Mouse (Mus musculus) hindbrain, embryonic 16.5 days (tissue): ENCODE results near the gene Gtpbp1. TPM values are rescaled to one million over a fixed set of nuclear protein-coding genes. Genes with fewer than 3 reads are reported as not detected.

Source experiments
- ATAC-seq: fragments of 200-750 bp; cut with Nextera tagmentation; 2 replicates; pipeline ENCODE4 v1.8.0; 2017; ENCODE audit warnings: moderate TSS enrichment, moderate library complexity
- H3K27ac ChIP-seq: fragments of 300-500 bp; sonication (generic); 2 replicates; pipeline ENCODE4 v1.5.1; 2014; ENCODE audit warnings: low read depth, mild to moderate bottlenecking, control low read depth, low read length, moderate library complexity
- H3K27me3 ChIP-seq: fragments of 300-500 bp; sonication (generic); replicated peaks from 2 replicates; pipeline ENCODE4 v1.6.1; 2014; ENCODE audit warnings: low read length; ENCODE audit not compliant: control insufficient read depth, insufficient read depth
- H3K36me3 ChIP-seq: fragments of 300-500 bp; sonication (generic); 2 replicates; pipeline ENCODE4 v1.6.1; 2014; ENCODE audit warnings: mild to moderate bottlenecking, low read length, moderate library complexity, mixed read lengths; ENCODE audit not compliant: control insufficient read depth, insufficient read depth
- H3K4me1 ChIP-seq: fragments of 300-500 bp; sonication (generic); 2 replicates; pipeline ENCODE4 v1.6.1; 2014; ENCODE audit warnings: low read depth, low read length; ENCODE audit not compliant: control insufficient read depth, insufficient read depth
- H3K4me2 ChIP-seq: fragments of 300-500 bp; sonication (generic); 2 replicates; pipeline ENCODE4 v1.6.1; 2014; ENCODE audit warnings: mild to moderate bottlenecking, low read length, control low read depth, moderate library complexity
- H3K4me3 ChIP-seq: fragments of 300-500 bp; sonication (generic); 2 replicates; pipeline ENCODE4 v1.5.1; 2014; ENCODE audit warnings: mild to moderate bottlenecking, low read length, control low read depth, moderate library complexity
- H3K9ac ChIP-seq: fragments of 300-500 bp; sonication (generic); 2 replicates; pipeline ENCODE4 v1.6.1; 2014; ENCODE audit warnings: low read depth, mild to moderate bottlenecking, control low read depth, low read length, moderate library complexity
- H3K9me3 ChIP-seq: fragments of 300-500 bp; sonication (generic); 2 replicates; pipeline ENCODE4 v1.6.1; 2014; ENCODE audit warnings: mild to moderate bottlenecking, low read length, moderate library complexity; ENCODE audit not compliant: control insufficient read depth
- WGBS: fragments of 180-500 bp; shearing (Covaris S2); extraction: QIAGEN DNeasy Blood & Tissue Kit; methylation state at CpG from one replicate; pipeline ENCODE4 v1.1.7; 2014; 5-methylcytosine and 5-hydroxymethylcytosine counted together
- polyA plus RNA-seq: library from polyadenylated mRNA; unstranded; fragments of >200 nt; fragmentation: Nextera tagmentation; extraction: Ambion mirVana; gene quantifications from 2 replicates; pipeline ENCODE4 v1.2.1, GENCODE M21; 2015

Gtpbp1 gene
- polyA plus RNA-seq, 1 experiment from 2014 or later, result 46.0 TPM

DNA sequence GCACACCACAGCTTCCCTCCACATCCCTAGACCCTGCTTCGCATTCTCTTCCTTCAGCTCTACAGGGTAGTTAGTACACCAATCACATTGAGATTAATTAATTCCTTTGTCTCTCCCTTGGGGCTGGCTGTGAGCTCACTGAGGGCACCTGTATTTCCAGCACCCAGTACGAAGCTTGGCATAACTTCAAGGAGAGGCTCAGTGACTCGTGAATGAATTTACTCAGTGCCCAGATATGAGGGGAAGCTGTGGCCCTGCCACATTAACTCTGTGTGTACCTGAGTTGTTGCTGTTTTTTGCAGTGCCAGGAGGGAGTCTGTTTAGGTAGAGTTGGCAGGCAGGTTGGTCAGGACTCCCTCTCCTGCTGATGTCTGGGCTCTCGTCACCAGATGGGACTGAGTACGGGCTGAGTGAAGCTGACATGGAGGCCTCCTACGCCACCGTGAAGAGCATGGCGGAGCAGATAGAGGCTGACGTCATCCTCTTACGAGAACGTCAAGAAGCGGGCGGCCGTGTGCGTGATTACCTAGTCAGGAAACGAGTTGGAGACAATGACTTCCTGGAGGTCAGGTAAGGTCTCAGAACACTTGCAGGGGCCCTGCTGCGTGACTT, 16.1 kb downstream of the Gtpbp1 start:
- no peaks in the 10 kb centered on the region for H3K4me1 ChIP-seq
- H3K27me3 ChIP-seq, result no peaks in the 10 kb centered on the region
- ATAC-seq, result no peak
- H3K36me3 ChIP-seq, result peaks cover 19% of the 10 kb centered on the region; the same call in 1 of the 2 replicates
- 81% methylated on average over 17 of the region's 17 CpGs for WGBS
- H3K9ac ChIP-seq, result no peak overlapping the region
- no peaks in the 10 kb centered on the region for H3K9me3 ChIP-seq
- no peak overlapping the region for H3K27ac ChIP-seq
- H3K4me3 ChIP-seq, result no peak overlapping the region
- no peak overlapping the region for H3K4me2 ChIP-seq

DNA sequence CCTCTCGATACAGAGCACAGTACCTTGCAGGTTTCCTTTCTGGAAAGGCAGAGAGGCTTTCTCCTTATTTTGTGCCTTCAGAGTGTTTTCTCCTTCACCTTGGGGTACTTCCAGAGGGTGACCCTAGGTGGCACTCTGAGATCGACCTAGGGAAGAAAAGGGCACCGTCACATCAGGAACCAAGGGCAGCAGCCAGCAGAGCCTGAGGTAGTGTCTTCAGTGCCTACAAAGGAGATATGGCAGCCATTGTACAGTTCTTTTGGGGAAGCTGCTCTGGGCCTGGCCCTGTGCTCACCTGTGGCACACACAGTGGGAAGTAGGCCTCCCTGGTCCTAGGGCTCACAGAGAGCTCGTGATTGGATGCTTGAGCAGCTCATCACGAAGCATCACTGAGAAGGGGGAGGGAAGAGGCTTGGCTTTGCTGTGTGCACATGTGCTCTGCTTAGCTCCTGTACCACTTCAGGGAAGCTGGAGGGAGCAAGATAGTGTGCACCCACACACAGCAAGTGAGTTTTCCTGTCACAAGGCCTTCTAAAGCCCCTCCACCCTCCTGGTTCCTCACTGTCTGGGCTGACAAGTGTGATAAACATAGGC, 17.7 kb downstream of the Gtpbp1 start:
- H3K9ac ChIP-seq, result no peak overlapping the region
- H3K4me1 ChIP-seq, result no peaks in the 10 kb centered on the region
- no peak overlapping the region for H3K4me2 ChIP-seq
- H3K4me3 ChIP-seq, result no peak overlapping the region
- no peaks in the 10 kb centered on the region for H3K27me3 ChIP-seq
- WGBS, result 94% methylated on average over 5 of the region's 5 CpGs
- H3K36me3 ChIP-seq, result peaks cover 29% of the 10 kb centered on the region
- no peaks in the 10 kb centered on the region for H3K9me3 ChIP-seq
- H3K27ac ChIP-seq, result no peak overlapping the region
- ATAC-seq, result no peak

DNA sequence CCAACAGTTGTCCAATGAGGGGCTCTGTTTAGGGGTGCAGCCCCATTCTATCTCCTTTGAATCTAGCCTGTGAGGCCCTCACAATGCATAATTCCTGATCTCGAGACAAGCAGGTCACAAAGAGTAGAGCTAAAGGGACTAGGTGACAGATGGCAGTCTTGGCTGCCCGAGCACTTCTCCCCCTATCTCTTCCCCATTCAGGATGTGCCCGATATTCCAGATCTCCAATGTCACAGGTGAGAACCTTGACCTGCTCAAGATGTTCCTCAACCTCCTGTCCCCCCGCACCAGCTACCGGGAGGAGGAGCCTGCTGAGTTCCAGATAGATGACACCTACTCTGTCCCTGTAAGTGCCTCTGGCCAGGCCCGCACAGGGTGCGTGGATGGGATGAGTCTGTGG, 25.0 kb downstream of the Gtpbp1 start:
- H3K4me1 ChIP-seq, result no peaks in the 10 kb centered on the region
- 90% methylated on average over 7 of the region's 7 CpGs for WGBS
- no peaks in the 10 kb centered on the region for H3K9me3 ChIP-seq
- no peak overlapping the region for H3K27ac ChIP-seq
- H3K9ac ChIP-seq, result no peak overlapping the region
- H3K4me3 ChIP-seq, result no peak overlapping the region
- H3K27me3 ChIP-seq, result no peaks in the 10 kb centered on the region
- peaks cover 55% of the 10 kb centered on the region for H3K36me3 ChIP-seq
- no peak for ATAC-seq
- H3K4me2 ChIP-seq, result no peak overlapping the region

DNA sequence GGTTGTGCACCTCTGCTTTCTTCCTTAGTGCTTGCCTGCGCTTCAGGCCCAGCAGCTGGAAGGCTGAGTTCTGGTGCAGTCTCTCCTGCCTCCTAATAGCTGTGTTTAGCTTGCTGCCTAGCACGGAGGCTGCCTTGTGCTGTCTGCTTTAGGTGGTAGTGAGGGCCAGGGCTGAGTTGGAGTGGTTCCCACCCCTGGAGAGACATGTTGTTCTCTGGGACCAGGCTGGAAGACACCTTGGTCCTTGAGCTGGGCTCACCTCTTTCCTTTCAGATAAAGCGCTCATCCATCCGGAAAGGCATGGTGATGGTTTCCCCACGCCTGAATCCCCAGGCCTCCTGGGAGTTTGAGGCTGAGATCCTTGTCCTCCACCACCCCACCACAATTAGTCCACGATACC, 26.1 kb downstream of the Gtpbp1 start:
- Histone ChIP-seq H3K9me3 (no peaks in the 10 kb centered on the region), H3K4me1 (no peaks in the 10 kb centered on the region), H3K9ac (no peak overlapping the region), H3K4me3 (no peak overlapping the region), H3K27me3 (no peaks in the 10 kb centered on the region), H3K27ac (no peak overlapping the region), H3K36me3 (peaks cover 51% of the 10 kb centered on the region), H3K4me2 (no peak overlapping the region)
- WGBS, result 87% methylated on average over 6 of the region's 6 CpGs
- ATAC-seq, result no peak

DNA sequence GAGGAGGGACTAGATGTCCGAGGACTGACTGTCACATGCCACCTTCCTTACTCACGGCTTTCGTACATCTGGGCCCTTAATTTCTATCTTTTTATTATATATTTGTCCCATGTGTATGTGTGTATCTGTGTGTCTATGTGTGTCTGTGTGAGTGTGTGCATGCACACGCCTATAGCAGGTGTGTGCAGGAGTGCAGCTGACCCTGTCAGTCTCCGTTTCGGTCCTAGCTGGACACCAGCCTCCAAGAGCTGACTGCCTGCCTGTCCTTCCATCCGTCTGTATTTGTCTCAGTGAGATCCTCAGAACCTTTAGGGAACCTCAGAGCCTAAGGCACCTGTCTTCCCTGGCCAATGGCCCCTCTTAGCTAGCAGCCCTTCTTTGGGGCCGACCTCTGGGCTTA, 29.6 kb downstream of the Gtpbp1 start:
- no peaks in the 10 kb centered on the region for H3K4me1 ChIP-seq
- no peak for ATAC-seq
- H3K27me3 ChIP-seq, result no peaks in the 10 kb centered on the region
- no peak overlapping the region for H3K4me3 ChIP-seq
- no peak overlapping the region for H3K4me2 ChIP-seq
- no peak overlapping the region for H3K9ac ChIP-seq
- H3K27ac ChIP-seq, result no peak overlapping the region
- 86% methylated on average over 8 of the region's 8 CpGs for WGBS
- H3K36me3 ChIP-seq, result peaks cover 40% of the 10 kb centered on the region
- no peaks in the 10 kb centered on the region for H3K9me3 ChIP-seq

DNA sequence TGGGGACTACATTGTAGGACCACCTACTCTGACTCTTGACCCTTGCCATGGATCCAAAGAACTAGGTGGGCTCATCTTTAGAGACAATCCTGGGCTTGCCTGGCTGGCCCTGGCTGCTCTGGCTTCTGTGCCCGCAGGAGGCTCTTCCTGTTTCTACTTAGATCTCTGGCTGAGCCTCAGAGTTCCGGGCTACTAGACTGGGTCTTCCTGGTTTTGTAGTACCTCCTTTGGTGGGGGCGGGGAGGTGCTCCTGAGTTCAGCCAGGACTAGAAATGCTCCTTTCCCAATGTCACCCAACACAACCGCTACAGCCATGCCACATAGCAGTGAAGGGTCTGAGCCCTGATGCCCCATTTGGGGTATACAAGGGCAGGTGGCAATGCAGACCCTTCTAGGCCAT, 30.2 kb downstream of the Gtpbp1 start:
- 82% methylated on average over 4 of the region's 4 CpGs for WGBS
- no peaks in the 10 kb centered on the region for H3K9me3 ChIP-seq
- no peaks in the 10 kb centered on the region for H3K4me1 ChIP-seq
- no peak overlapping the region for H3K27ac ChIP-seq
- no peak overlapping the region for H3K4me3 ChIP-seq
- no peaks in the 10 kb centered on the region for H3K27me3 ChIP-seq
- H3K4me2 ChIP-seq, result no peak overlapping the region
- no peak overlapping the region for H3K9ac ChIP-seq
- peaks cover 40% of the 10 kb centered on the region for H3K36me3 ChIP-seq
- ATAC-seq, result no peak

DNA sequence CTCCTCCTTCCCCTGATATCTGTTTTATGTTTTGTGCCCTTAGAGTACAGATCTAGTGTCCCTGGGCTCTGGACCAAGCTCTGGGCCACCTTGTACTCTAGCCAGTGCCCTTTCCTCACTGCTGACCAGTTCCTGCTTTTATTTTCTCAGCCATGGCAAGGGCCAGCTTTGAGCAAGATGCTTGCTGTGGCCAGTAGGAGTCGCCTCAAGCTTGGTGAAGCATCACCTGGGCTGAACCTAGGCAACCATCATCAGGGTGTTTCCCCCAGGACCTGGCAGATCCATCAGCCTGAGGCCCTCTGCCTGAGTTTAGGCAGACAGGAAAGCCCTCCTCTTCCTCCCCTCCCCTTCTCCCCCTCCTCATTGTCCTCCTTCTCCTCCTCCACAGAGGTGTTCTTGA, 32.8 kb downstream of the Gtpbp1 start:
- Histone ChIP-seq H3K36me3 (peaks cover 36% of the 10 kb centered on the region), H3K4me2 (no peak overlapping the region), H3K27me3 (no peaks in the 10 kb centered on the region), H3K9ac (no peak overlapping the region), H3K4me3 (no peak overlapping the region), H3K9me3 (no peaks in the 10 kb centered on the region), H3K4me1 (no peaks in the 10 kb centered on the region), H3K27ac (no peak overlapping the region; the same call in 1 of the 2 replicates)
- ATAC-seq, result no peak
- WGBS, result 25% methylated on average over 1 of the region's 1 CpGs

DNA sequence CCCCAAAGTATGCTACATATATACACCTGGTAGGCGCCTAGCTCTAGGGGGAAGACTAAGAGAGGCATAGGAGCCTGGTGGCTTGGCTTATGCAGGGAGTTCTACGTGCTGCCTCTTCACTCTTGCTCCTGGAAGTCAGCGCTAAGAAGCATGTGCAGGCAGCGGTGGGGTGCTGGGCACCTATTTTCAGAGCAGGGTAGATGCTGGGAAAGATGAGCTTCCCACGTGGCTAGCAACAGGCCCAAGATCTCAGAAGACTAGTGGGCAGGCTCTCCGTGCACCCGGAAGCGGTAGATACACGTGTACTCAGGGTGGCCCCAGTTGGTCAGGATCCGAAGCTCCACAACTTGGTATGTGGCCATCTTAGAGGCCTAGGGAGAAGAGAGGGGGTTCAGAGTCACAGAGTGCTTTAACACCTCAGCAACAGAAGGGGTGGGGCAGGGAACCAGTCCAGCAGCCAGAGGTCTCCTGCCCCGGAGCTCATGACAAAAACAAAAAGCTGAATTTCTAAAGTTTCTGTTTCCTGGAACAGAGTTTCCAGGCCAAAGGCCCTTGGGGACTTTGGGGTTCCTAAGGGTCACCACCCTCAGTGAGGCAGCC, 34.6 kb downstream of the Gtpbp1 start:
- Histone ChIP-seq H3K9ac (no peak overlapping the region; the same call in 1 of the 2 replicates), H3K9me3 (no peaks in the 10 kb centered on the region), H3K27ac (no peak overlapping the region), H3K4me2 (no peak overlapping the region), H3K4me3 (no peak overlapping the region), H3K4me1 (no peaks in the 10 kb centered on the region), H3K36me3 (peaks cover 34% of the 10 kb centered on the region), H3K27me3 (no peaks in the 10 kb centered on the region)
- ATAC-seq, result no peak
- WGBS, result 91% methylated on average over 11 of the region's 11 CpGs

DNA sequence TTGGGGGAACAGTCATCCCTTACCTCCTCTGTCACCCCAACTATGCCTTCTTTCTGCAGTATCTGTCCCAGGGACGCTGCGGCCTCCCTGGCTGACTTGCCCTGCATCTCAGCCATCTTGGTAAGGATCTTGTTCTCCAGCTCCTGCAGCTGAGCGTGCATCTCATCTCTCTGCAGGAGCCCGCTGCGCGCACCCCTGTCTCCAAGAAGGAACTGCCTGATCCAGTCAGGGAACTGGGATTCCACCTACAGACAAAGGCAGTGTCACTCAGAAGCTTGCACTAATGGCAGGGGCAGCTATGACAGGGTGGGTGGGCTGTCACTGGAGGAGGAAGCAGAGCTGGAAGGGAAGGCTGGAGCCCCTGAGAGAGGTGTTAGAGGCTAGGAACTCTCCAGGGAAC, 37.2 kb downstream of the Gtpbp1 start:
- Histone ChIP-seq H3K27ac (peak overlapping the region; percentile 39; the same call in 1 of the 2 replicates), H3K4me2 (no peak overlapping the region), H3K4me3 (no peak overlapping the region), H3K4me1 (no peaks in the 10 kb centered on the region), H3K27me3 (no peaks in the 10 kb centered on the region), H3K36me3 (peaks cover 33% of the 10 kb centered on the region), H3K9me3 (no peaks in the 10 kb centered on the region), H3K9ac (no peak overlapping the region)
- ATAC-seq, result no peak
- WGBS, result 83% methylated on average over 6 of the region's 6 CpGs
